Mouse (Mus musculus): ENCODE measurements around the gene Dnttip2.
"Not testable (repeated sequence)": the region's sequence is repeated elsewhere in the genome, so short reads cannot be mapped to it uniquely, and the experiment has no call there.

Dnttip2 gene

GRCm38 (mm10) chr3:122289344-122289743 is 15.2 kb downstream of the Dnttip2 start:
- DNase-seq (ENCODE audit: low spot score in 2 of 2) = not testable (repeated sequence)

DNA sequence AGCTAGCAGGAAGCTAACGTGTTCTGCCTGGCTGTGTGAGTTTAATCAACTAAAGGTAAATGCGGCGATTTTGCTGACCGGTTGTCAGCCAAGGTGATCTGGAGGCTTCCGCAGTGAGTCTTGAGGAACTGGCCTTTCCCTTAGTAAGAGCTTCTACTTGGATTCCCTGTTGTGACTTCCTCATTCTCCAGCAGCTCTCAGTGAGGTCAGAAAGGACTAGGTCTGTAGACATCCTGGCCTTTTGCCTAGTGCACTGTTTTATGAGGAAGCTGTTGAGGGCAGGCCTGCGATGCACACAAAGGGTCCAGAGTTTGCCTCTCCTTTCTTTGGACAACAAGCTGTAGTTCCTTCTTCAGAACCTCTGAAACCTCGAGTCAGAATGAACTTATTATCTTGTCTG is 16.5 kb downstream of the Dnttip2 start:
- no peak for DNase-seq (ENCODE audit: low spot score in 2 of 2)

DNA sequence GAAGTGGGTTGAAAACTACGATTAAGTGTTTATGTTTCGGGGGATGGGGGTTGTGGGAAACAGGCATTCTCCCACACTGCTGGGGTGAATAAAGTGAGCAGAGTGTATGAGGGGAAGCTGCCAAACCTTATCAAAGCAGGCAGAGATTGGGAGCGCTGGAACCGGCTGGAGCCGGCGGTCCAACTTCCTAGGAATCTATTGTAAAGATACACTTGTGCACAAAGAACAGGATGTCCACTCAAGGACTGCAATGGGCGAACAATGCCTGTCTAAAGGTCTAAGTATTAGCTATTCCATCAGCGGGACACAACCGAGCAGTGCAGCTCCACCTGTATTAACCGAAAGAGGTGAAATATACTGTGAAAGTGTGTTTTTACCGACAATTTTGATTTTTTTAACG is 17.6 kb downstream of the Dnttip2 start:
- no peak for DNase-seq (ENCODE audit: low spot score in 2 of 2)

GRCm38 (mm10) chr3:122292300-122293222 is 18.4 kb downstream of the Dnttip2 start:
- DNase-seq (ENCODE audit: low spot score in 2 of 2) = peak; percentile 88 to 97

GRCm38 (mm10) chr3:122293223-122293953 is 19.2 kb downstream of the Dnttip2 start:
- DNase-seq (ENCODE audit: low spot score in 2 of 2) = peak in 1 of 2 experiments; percentile 17

GRCm38 (mm10) chr3:122293954-122294850 is 20.0 kb downstream of the Dnttip2 start, which contains the start of gene Bcar3:
Bcar3 (plus strand) TSS chr3:122294136.
- peak; percentile 80 to 84 for DNase-seq (ENCODE audit: low spot score in 2 of 2)

- peak; percentile 39 to 64 for DNase-seq (ENCODE audit: low spot score in 2 of 2)
Observed at GRCm38 (mm10) chr3:122295511-122295910, 21.3 kb downstream of the Dnttip2 start.

GRCm38 (mm10) chr3:122296979-122297378 is 22.8 kb downstream of the Dnttip2 start:
- no peak for DNase-seq (ENCODE audit: low spot score in 2 of 2)

- DNase-seq (ENCODE audit: low spot score in 2 of 2) = peak; percentile 35 to 41
Observed at GRCm38 (mm10) chr3:122300983-122301919, 27.1 kb downstream of the Dnttip2 start.

DNA sequence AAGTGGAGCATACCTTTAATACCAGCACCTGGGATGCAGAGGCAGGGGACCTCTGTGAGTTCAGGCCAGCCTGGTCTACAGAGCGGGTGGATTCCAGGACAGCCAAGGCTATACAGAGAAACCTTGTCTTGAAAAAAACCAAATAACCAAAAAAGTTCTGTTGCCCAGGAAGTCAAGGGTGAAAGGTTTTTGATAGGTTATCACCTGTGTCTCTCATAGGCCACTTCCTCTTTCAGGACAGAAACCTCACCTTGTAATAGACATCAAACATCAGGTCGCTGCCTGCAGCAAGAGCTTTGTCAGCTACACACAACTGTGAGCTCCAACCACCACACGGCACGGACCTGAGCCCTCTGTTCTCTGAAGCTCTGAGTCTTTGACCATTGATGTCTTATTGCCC is 30.4 kb downstream of the Dnttip2 start:
- DNase-seq (ENCODE audit: low spot score in 2 of 2) = no peak

GRCm38 (mm10) chr3:122307894-122308671 is 33.9 kb downstream of the Dnttip2 start:
- no peak for DNase-seq (ENCODE audit: low spot score in 2 of 2)

GRCm38 (mm10) chr3:122308981-122309380 is 34.8 kb downstream of the Dnttip2 start:
- DNase-seq (ENCODE audit: low spot score in 2 of 2) = no peak

DNA sequence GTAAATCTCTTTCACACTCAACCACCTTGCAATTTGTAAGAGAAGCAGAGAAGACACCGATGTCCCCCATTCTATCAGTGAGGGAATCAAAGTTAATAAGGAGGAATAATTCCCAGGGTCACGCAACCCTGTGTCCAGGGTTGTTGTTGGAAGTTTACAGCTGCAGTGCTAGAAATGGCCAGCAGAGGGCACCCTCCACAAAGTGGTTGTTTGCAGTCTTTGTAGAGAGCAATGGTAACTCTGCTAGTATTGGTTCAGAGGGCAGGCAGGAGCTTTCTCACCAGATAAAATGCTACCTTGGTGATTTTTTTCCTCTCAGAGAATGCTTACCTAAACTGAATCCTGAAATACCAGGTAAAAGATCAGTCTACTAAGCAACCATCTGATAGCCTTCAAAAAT is 37.9 kb downstream of the Dnttip2 start:
- peak; percentile 27 to 70 for DNase-seq (ENCODE audit: low spot score in 2 of 2)

DNA sequence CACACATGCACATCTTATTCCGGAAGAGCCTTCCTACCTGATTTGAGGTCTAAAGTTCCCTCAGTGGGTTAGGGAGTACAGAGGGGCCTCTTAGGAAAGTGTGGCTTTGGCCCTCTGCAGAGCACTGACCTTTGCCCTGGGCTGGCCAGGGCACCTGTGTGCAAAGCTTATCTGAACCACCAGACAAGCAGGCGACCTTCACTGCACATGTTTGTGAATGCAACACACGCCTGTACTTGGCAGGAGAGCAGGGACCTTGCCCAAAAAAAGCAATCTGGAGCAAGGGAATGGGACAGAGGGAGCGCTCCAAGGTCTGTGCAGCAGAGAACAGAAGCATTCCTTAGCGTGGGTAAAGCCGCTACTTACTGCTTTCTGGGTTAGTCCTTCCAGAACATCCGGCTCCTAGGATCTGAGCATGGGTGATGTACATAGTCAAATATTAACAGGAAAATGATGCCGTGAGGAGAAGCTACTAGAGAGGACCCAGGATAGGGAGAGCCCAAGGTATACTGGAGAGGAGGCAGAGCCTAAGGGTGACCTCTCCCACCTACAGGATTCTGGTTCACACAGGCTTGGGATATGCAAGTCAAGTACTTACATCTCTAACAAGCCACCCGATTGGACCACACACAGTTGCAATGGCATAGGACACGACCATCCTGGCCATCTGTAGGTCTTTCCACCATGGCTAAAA is 38.9 kb downstream of the Dnttip2 start:
- DNase-seq (ENCODE audit: low spot score in 2 of 2) = no peak

- DNase-seq (ENCODE audit: low spot score in 2 of 2) = no peak
Observed at GRCm38 (mm10) chr3:122313936-122314335, 39.7 kb downstream of the Dnttip2 start.

GRCm38 (mm10) chr3:122316621-122317020 is 42.4 kb downstream of the Dnttip2 start:
- no peak for DNase-seq (ENCODE audit: low spot score in 2 of 2)

DNA sequence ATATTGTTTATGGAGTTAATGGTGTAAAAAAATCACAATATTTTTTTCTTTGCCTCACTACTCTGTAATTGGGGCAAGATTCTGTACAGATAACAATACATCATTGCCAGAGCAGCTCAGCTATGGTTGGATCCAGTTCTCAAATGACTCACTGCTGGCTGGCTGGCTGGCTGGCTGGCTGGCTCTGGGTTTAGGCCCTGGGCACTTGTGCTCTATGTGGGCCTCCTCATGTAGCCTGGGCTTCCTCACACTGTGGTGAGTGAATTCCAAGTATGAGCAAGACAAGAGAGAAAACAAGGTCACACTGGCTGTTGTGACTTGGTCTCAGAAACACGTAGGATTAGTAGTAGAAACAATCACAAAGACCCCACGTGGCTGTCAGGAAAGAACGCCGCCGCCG is 43.2 kb downstream of the Dnttip2 start:
- DNase-seq (ENCODE audit: low spot score in 2 of 2) = no peak

DNA sequence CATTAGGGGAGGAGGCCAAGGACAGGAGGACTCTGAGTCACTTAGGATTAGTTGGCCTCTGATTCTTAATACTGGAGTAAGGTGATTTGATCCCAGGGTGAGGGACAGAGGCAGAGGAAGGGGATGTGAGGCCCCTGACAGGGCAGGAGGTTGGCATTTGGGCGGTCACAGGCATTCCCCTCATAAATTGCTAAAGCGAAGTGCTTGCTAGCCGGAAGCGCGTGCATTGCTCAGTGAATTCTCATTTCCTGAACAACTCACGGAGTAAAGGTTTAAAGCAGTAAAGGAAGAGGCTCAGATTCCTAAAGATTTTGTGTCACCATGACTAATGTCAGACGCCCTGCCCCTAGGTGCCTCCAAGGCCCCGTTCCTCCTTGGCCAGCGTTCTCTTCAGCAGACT is 48.0 kb downstream of the Dnttip2 start:
- DNase-seq (ENCODE audit: low spot score in 2 of 2) = no peak

GRCm38 (mm10) chr3:122323841-122324240 is 49.7 kb downstream of the Dnttip2 start:
- no peak for DNase-seq (ENCODE audit: low spot score in 2 of 2)
